Mouse (Mus musculus) thymus, adult 2 months (tissue): ENCODE measurements around the gene Pgpep1l.

Experiments
- CTCF ChIP-seq: fragments of 200-500 bp; IDR thresholded peaks from 2 replicates; pipeline ENCODE4 v1.5.1; 2012; ENCODE audit warnings: mild to moderate bottlenecking, control low read depth, low read length, moderate library complexity, borderline replicate concordance; ENCODE audit not compliant: control insufficient read depth, poor library complexity, insufficient read depth; ENCODE audit errors: extremely low read depth
- POLR2A ChIP-seq: fragments of 200-500 bp; IDR thresholded peaks from 2 replicates; pipeline ENCODE4 v1.6.1; 2012; ENCODE audit warnings: mild to moderate bottlenecking, low read length, control low read depth, moderate library complexity; ENCODE audit not compliant: control insufficient read depth, poor library complexity, insufficient read depth; ENCODE audit errors: extremely low read depth

GRCm38 (mm10) chr7:68277054-68277896, 13.2 kb upstream of the Pgpep1l start:
- no peak for TF ChIP-seq POLR2A
- no peak for TF ChIP-seq CTCF
